Mouse (Mus musculus): ENCODE measurements around the gene Nr2f1. TPM values are rescaled to one million over a fixed set of nuclear protein-coding genes. Genes with fewer than 3 reads are reported as not detected.

Gene Nr2f1
- polyA plus RNA-seq, 2 experiments from 2014 or later, result not detected

GRCm38 (mm10) chr13:78178771-78179170, 20.8 kb downstream of the Nr2f1 start:
- no peak for ATAC-seq

- ATAC-seq, result no peak
Observed at GRCm38 (mm10) chr13:78178021-78178420, 21.5 kb downstream of the Nr2f1 start.

GRCm38 (mm10) chr13:78177381-78177950, 22.1 kb downstream of the Nr2f1 start:
- ATAC-seq, result no peak

GRCm38 (mm10) chr13:78175821-78176380, 23.7 kb downstream of the Nr2f1 start:
- ATAC-seq, result no peak

GRCm38 (mm10) chr13:78174891-78175290, 24.7 kb downstream of the Nr2f1 start:
- no peak for ATAC-seq

GRCm38 (mm10) chr13:78174191-78174590, 25.4 kb downstream of the Nr2f1 start:
- no peak for ATAC-seq

GRCm38 (mm10) chr13:78172861-78173260, 26.7 kb downstream of the Nr2f1 start:
- no peak for ATAC-seq

- no peak for ATAC-seq
Observed at GRCm38 (mm10) chr13:78171984-78172636, 27.4 kb downstream of the Nr2f1 start.

- no peak for ATAC-seq
Observed at GRCm38 (mm10) chr13:78171320-78171719, 28.2 kb downstream of the Nr2f1 start.

GRCm38 (mm10) chr13:78168166-78168565, 31.4 kb downstream of the Nr2f1 start:
- no peak for ATAC-seq

- ATAC-seq, result no peak
Observed at GRCm38 (mm10) chr13:78164941-78165340, 34.6 kb downstream of the Nr2f1 start.

GRCm38 (mm10) chr13:78163087-78163958, 36.2 kb downstream of the Nr2f1 start:
- ATAC-seq, result peak; percentile 71

- peak; percentile 41 for ATAC-seq
Observed at GRCm38 (mm10) chr13:78162149-78162548, 37.4 kb downstream of the Nr2f1 start.

GRCm38 (mm10) chr13:78157465-78157864, 42.1 kb downstream of the Nr2f1 start:
- no peak for ATAC-seq

Other genes with a start within 250 kb of the Nr2f1 start
- gene Pou5f2, start 174.9 kb downstream of the Nr2f1 start, polyA plus RNA-seq (2017; shearing (Covaris generic)), result 1 to 10 TPM; 4.8 to 7.8 TPM

Measured in activated CD4-positive, CD25-positive, alpha-beta regulatory T cell, adult 4 months (primary cell).